Mouse (Mus musculus) small intestine, adult 2 months (tissue): ENCODE data around the gene BC051142.
"Not testable (repeated sequence)": the region's sequence is repeated elsewhere in the genome, so short reads cannot be mapped to it uniquely, and the experiment has no call there.

Source experiments
- CTCF ChIP-seq: fragments of 200-500 bp; IDR thresholded peaks from 2 replicates; pipeline ENCODE4 v1.5.1; 2012; ENCODE audit warnings: low read depth, mild to moderate bottlenecking, control low read depth, inconsistent platforms, low read length, moderate library complexity, mixed read lengths; ENCODE audit not compliant: insufficient replicate concordance, insufficient read length; ENCODE audit errors: extremely low read depth
- POLR2A ChIP-seq: fragments of 200-500 bp; IDR thresholded peaks from 2 replicates; pipeline ENCODE4 v1.6.1; 2012; ENCODE audit warnings: low read depth, mild to moderate bottlenecking, control low read depth, inconsistent platforms, low read length, moderate library complexity

DNA sequence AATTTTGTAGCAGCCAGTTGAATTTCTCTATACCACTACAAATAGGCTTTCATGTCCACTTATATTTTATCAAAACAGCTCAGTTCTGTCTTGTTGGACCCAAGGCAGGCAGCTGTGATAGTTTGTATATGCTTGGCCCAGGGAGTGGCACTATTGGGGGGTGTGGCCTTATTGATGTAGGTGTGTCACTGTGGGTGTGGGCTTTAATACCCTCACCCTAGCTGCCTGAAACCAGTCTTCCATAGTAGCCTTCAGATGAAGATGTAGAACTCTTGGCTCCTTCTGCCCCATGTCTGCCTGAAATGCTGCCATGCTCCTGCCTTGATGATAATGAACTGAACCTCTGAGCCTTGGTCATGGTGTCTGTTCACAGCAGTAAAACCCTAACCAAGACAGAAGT is 67.3 kb downstream of the BC051142 start:
- not testable (repeated sequence) for TF ChIP-seq CTCF, POLR2A
